Mouse (Mus musculus) lung, adult 10 weeks (tissue): ENCODE data around the gene Fastkd1. TPM values are rescaled to one million over a fixed set of nuclear protein-coding genes. Genes with fewer than 3 reads are reported as not detected.

Experiments used
- polyA plus RNA-seq: library from polyadenylated mRNA; stranded (reverse); fragments of 350-450 nt; fragmentation: Illumina TruSeq; extraction: RNeasy Lipid Tissue Mini Kit (QIAGEN cat#74804); gene quantifications from one replicate; pipeline ENCODE4 v1.2.3, GENCODE M21; 2014; ENCODE audit warnings: low read depth, low replicate concordance; ENCODE audit not compliant: insufficient read depth

Fastkd1 gene
- 4.8 TPM for polyA plus RNA-seq

GRCm38 (mm10) chr2:69712981-69713625 is at the start of gene Fastkd1:
Gene Fastkd1 (minus strand): TSS chr2:69713516.

DNA sequence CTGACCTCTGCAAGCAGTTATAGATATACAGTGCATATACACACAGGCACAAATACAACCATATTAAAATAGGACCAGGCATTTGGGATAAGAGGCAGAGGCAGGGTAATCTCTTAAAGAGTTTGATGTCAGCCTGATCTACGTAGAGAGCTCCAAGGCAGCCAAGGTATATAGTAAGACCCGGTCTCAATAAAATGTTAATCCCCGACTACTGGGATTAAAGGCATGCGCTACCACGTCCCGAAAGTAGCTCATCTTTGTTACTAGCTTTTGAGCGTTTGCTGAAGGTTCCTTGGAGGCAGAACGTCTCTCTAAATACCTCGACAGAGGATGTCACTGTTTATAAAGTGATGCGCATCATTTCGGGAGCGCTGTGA is 8.9 kb upstream of the Fastkd1 start, which contains the start of gene Ppig:
Gene Ppig (plus strand): TSS at position 273 of the 377 bp plus-strand sequence.

GRCm38 (mm10) chr2:69669853-69670252 is 43.5 kb downstream of the Fastkd1 start, which contains the start of gene Klhl41:
Gene Klhl41 (plus strand): TSS chr2:69670120.

DNA sequence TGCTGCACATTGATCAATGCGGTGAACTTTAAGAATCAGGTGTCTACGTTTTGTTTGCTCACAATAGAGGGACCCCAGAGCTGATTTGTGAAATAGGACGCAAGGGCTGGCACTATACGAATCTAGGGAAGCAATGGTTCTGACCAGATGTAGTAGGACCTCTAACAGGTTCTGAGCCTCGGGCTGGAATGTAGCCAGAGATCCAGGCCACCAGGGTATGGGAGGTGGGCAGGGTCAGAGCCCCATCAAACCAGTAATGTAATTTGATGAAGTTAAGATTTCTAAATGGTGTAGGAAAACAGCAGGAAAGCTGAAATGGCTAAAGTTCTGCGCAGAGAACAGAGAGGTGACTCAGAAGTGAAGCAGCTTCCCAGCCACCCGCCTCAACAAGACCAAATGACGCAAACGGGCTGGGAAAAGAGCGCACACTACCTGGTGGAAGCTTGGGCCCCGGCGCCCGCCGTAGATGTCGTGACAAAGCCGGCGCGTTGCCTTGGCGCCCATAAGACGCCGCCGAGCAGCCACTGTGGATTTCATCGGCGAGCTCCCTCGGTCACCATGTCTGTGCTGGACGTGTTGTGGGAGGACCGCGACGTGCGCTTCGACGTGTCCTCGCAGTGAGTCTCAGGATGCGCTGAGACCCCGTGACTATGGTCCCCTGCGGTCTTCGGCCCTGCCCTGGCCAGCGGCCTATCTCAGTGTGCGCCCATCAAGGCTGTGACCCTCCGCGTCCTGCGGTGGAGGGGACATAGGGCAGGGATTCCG is 66.4 kb downstream of the Fastkd1 start, which contains the start of gene Bbs5:
Gene Bbs5 (plus strand): TSS at position 446 of the 765 bp plus-strand sequence.

Other genes with a start within 250 kb of the Fastkd1 start
- gene Lrp2, start 127.5 kb downstream of the Fastkd1 start, polyA plus RNA-seq = 2.9 TPM
- 7.1 TPM for gene Bbs5, start 66.3 kb downstream of the Fastkd1 start, polyA plus RNA-seq
- 0.96 TPM for gene Klhl41, start 43.4 kb downstream of the Fastkd1 start, polyA plus RNA-seq
- 9.3 TPM for gene Ppig, start 9.0 kb upstream of the Fastkd1 start, polyA plus RNA-seq
- 2.6 TPM for gene Ccdc173, start 76.1 kb upstream of the Fastkd1 start, polyA plus RNA-seq
- 15.9 TPM for gene Phospho2, start 76.1 kb upstream of the Fastkd1 start, polyA plus RNA-seq
- 5.3 TPM for gene Klhl23, start 108.4 kb upstream of the Fastkd1 start, polyA plus RNA-seq
- 88.9 TPM for gene Ssb, start 148.0 kb upstream of the Fastkd1 start, polyA plus RNA-seq
- gene Mettl5, start 172.1 kb upstream of the Fastkd1 start, polyA plus RNA-seq = 17.0 TPM
- 12.9 TPM for gene Ubr3, start 183.7 kb upstream of the Fastkd1 start, polyA plus RNA-seq